Mouse (Mus musculus) T-helper 2 cell (primary cell): ENCODE measurements at regions not wholly inside any gene's neighbourhood (a gene's known extent, or its start where the extent isn't known, plus 50 kb on each side); places are given as distances from the start of the nearest gene placed in this dataset.

Experiments used
- in situ Hi-C: fragments of 300-600 bp; cut with MboI, MseI; formaldehyde crosslinking; loops from one replicate; pipeline ENCODE4 v1.15.1; 2025; ENCODE audit warnings: high pct_unique_total_duplicates

DNA sequence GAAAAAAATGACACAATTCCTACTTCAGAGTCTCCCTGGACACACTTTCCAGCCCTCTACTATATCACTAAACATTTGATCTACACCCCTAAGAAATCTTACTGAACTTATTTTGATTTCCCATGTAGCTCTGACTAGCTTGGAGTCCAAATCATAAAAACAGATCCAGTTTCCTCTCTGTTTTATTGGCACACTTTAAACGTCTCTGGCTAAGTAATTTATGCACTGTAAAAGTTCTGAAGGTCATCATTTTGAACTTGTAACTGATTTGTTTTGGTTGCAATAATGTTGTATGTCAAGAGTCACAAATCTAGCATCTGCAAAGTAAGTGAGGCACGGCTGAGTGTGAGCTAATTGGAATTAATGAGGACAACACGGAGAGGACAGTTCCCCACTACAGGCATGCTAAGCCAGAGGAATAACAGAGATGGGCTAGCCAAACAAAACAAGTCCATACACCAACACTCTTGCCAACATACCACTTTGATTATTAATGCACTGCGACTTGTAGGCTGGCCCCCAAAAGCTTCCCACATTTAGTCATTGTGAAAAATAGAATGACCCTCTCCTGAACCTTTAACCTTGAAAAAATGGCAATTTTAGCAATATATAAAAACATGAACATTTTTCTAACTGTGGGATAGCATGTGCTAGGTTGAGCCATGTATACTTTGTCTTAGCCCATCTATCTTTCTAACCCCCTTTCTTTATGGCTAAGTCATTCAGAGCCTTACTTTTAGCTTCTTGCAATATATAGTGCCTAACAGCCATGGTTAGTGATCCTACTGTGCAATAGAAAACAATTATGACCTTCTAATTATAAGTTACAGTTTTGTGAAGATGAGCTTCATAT is 399.3 kb upstream of the Mpdz start:
- in situ Hi-C loops: no loop called here

GRCm38 (mm10) chr4:81829972-81830371 is 387.4 kb upstream of the Mpdz start:
- in situ Hi-C loops: no loop called here

DNA sequence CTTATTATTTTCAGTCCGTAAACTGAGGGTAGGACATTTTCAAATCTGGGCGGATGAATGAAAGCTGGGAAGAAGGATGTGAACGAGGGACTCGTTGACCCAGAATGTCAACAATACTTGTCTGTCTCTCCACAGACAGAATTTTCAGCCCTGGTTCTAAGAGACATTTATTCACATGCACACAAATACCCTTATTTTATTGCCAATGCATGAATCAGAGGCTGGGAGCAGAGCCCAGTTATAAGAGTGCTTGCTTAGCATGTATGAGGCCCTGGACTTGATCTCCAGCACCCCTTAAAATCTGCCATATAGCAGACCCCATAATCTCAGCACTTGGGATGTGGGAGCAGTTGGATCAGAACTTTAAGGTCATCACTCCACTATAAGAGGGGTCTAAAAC is 384.8 kb upstream of the Mpdz start:
- in situ Hi-C loops: no loop called here

GRCm38 (mm10) chr4:81825966-81826365 is 383.4 kb upstream of the Mpdz start:
- in situ Hi-C loops: no loop called here

GRCm38 (mm10) chr4:81823566-81823965 is 381.0 kb upstream of the Mpdz start:
- in situ Hi-C loops: no loop called here

DNA sequence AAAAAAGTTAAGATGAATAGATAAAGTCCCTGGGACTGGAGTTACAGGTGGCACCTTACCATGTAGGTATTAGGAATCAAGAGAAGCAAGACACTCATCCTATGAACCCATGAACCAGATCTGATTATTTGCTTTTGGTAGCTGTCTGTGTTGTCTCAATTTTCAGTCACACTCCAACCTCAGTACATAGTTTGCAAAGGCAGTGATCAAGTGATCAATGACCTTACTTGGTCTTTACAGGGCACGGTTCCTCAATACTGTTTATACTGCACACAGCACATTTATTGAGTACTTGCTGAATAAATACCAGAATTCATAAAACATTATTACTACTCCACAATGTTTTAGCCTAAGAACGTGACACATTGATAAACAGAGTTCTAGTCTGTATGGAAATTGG is 346.7 kb upstream of the Mpdz start:
- in situ Hi-C loops: no loop called here

GRCm38 (mm10) chr4:81788636-81789035 is 346.0 kb upstream of the Mpdz start:
- in situ Hi-C loops: no loop called here

- in situ Hi-C loops: no loop called here
These were observed 339.4 kb upstream of the Mpdz start for GRCm38 (mm10) chr4:81781971-81782370.

GRCm38 (mm10) chr4:81766705-81767104 is 324.1 kb upstream of the Mpdz start:
- in situ Hi-C loops: no loop called here

GRCm38 (mm10) chr4:81764026-81764867 is 321.6 kb upstream of the Mpdz start:
- in situ Hi-C loops: no loop called here

DNA sequence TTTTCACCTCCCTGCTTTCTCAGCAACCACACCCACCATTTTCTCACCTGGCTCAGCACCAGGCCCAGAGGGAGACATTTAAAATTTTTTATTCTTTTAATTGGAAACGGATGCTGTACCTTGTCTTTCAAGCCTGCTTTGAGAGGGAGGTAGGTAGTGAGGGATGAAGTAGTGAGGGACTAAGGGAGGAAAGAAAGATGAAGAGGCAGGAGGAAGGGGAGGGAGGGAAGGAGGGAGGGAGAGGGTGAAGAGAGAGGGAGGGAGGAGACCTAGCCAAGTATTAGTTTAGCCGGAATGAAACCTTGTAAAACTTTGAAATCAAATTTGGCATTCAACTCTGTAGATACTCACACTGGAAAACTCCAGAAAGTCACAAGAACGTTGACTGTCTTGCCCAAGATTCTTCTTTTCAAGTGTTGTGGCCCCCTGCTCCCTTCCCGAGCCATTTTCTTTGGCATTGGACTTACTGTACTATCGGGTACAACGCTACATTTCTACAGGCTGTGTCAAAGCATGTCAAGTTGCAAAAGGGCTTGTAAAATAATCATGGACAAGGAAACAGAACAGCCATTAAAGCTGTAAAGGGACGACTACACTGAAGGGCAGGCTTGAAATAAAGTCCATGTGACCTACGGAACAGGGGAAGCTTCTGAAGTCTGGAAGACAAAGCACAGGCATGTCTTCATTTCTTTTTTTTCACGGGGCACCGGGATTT is 320.9 kb upstream of the Mpdz start:
- in situ Hi-C loops: no loop called here

DNA sequence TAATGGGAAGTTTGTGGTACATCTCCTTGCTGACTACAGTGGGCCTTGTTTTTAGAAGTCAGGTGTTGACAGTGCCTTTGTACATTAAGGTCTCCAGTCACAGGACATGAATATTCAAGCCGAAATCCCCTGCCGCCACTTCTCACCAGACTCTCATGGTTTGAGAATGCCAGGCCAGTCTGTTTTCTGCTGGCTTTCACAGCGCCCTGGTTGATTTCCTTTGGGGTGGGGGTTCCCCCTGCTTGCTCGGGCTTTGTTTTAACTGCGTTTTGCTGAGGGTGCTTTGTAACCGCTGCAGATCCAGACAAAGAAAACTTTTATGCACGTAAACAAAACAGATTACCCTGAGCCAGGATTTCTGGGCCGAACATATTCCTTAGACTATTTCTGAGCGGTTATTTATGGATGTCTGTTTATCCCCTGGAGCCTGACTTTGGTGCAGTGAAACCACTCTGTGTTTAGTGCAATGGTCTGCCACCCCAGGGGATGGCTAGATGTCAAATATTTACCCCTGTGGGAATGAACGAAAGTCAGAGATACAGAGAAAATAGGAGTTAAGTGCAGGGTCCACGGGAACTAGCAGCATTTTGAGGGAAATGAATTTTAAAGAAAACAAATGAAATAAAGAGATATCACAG is 320.1 kb upstream of the Mpdz start:
- in situ Hi-C loops: no loop called here

GRCm38 (mm10) chr4:81757905-81758304 is 315.3 kb upstream of the Mpdz start:
- in situ Hi-C loops: no loop called here

DNA sequence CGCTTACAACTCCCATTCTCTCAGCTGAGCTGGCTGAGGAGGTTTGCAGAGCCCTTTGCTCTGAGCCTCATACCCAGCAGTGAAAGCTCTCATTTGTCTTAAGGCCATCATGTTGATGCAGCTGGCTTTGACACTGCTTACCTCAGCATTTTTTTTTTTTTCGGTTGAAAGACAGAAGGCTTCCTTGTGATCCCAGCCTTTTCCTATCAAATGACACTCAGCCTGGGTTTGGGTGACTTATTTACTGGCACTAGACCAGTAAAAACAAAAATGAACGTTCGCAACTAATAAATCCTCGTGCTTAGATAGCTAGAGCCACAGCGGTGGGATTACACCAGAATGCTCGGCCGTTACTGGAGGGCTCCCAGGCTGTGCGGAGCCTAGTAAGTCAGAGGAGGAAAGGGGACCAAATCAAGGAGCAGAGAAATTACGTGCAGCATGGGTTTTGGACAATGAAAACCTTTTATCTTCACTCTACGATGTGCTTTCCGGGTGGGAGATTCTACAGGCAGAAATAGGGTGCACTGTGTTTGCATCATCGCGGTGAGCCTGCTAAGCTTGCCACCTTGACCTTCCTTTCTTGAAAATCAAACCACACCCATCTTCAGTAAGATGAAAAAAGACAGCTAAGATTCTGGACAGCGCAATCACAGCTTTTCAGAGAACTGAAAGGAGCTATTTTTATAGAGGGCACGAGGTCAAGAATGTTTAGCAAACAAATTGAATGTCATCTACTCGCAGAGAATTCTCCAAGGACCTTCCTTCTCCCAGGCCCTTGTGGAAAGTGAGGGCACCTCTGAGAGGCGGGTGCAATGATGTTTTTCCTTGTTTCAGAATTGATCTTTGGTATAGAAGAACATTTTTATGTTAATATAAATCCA is 302.3 kb upstream of the Mpdz start:
- in situ Hi-C loops: loop anchor here (25.0 kb wide), 1 partner anchor 1367 kb away; no protein-coding TSS in a partner anchor

GRCm38 (mm10) chr4:81743978-81744628 is 301.5 kb upstream of the Mpdz start:
- in situ Hi-C loops: loop anchor here (25.0 kb wide), 1 partner anchor 1368 kb away; no protein-coding TSS in a partner anchor

DNA sequence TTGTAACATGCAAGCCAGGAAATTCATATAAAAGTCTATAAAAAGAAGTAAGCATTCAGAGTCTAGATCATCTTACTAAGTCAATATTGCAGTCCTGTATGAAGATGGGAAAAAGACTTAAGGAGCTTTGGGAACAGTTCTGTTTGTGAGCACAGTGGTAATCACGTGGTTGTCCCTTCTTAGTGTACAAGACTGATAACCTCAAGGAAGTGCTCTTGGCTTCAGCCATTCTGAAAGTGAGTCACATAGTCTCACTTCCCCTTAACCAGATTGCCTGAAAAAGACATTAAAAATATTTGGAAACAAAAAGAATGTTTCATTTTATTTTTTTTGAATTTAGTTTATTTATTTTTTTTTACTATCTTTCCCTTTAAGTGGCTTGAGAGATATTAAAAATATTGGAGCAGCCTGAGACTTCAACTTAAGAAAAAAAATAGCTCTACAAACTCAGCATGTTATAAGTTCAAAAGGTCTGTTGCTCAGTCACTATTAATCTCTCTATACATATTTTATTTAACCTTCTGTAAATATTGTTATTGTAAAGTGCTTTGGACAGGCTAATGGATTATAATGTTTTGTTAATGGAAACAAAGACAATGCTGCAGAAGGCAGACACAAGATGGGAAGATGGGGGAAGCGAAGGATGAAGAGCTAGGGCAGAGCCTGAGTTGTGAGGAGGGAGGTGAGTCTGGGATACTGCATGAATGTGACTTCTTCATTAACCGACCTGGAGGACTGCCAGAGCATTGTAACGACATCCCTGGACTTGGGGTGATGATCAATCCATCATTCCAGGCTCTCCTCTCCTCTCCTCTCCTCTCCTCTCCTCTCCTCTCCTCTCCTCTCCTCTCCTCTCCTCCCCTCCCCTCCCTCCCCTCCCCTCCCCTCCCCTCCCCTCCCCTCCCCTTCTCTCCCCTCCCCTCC is 300.2 kb upstream of the Mpdz start:
- in situ Hi-C loops: loop anchor here (25.0 kb wide), 1 partner anchor 1370 kb away; no protein-coding TSS in a partner anchor

DNA sequence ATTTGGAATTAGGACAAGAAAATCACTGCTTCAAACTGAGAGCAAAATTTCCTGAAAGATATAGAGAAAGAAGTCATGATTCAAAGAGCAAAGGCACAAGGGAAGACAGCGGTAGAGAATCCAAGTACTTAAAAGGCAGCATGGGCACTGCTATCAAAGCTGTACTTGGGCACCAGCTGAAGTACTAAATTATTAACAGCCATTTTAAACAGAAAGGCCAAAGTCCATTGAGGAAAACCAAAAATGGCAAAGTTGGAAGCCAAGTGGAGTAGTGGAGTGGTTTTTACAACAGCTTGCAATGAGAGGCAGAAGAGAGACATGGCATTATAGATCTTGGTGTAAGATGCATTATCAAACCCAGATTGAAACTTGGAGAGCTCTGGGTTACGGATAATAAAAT is 291.8 kb upstream of the Mpdz start:
- in situ Hi-C loops: loop anchor here (25.0 kb wide), 1 partner anchor 1378 kb away; no protein-coding TSS in a partner anchor

DNA sequence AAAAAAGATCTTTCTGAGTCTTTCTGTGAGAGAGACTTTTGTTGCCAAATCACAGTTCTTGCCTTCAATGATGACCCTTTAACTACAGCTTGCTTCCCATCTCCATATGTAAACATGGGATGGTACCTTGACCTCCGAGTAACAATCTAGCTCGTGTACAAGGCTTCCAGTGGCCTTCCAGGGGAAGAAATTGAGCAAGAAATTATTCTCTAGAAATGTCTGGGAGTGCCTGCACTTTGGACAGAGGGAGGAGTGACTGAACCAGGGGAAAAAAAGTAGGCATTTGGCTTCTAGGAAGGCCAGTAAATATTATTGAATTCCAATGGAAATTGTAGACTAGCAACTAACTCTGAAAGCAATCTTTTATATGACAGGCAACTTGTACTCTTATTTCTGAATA is 287.8 kb upstream of the Mpdz start:
- in situ Hi-C loops: loop anchor here (25.0 kb wide), 1 partner anchor 1382 kb away; no protein-coding TSS in a partner anchor

DNA sequence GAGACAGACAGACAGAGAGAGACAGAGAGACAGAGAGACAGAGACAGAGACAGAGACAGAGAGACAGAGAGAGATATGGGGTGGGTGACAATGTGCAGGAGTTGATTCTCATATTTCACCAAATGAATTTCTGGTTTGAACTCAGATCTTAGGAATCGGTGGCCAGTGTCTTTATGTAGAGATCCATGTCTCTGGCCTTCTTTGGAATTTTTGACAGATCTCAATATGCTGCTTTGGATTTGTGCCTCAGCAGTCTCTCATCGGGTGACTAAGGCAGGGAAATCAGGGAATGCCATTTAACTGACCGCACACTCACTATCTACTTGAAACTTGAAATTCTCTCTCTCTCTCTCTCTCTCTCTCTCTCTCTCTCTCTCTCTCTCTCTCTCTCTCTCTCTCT is 286.3 kb upstream of the Mpdz start:
- in situ Hi-C loops: loop anchor here (10.0 to 25.0 kb wide), 2 partner anchors 654 to 1383 kb away; no protein-coding TSS in a partner anchor
